Mouse (Mus musculus): ENCODE results near the gene Mtmr12. TPM values are rescaled to one million over a fixed set of nuclear protein-coding genes. Genes with fewer than 3 reads are reported as not detected.
"Not testable (repeated sequence)": the region's sequence is repeated elsewhere in the genome, so short reads cannot be mapped to it uniquely, and the experiment has no call there.

Mtmr12 gene
- polyA plus RNA-seq, 2 experiments from 2014 or later = 20.1 to 22.6 TPM

DNA sequence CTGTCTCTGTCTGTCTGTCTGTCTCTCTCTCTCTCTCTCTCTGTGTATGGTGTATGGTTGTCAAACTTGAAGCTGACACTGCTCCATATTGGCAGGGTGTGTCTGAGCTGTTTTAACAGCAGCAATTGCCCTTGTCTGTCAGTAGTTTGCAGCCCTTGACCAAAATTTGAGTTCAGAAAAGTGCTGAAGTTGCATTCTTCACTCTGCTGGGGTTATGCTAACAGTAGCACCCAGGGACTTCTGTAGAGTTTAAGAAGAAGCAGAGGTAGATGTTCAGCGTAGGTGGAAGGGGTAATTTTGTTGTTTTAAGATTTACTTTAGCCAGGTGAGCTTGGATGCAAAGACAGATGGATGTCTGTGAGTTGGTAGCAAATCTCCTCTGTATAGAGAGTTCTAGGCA is 7.4 kb downstream of the Mtmr12 start:
- no peak for ATAC-seq

DNA sequence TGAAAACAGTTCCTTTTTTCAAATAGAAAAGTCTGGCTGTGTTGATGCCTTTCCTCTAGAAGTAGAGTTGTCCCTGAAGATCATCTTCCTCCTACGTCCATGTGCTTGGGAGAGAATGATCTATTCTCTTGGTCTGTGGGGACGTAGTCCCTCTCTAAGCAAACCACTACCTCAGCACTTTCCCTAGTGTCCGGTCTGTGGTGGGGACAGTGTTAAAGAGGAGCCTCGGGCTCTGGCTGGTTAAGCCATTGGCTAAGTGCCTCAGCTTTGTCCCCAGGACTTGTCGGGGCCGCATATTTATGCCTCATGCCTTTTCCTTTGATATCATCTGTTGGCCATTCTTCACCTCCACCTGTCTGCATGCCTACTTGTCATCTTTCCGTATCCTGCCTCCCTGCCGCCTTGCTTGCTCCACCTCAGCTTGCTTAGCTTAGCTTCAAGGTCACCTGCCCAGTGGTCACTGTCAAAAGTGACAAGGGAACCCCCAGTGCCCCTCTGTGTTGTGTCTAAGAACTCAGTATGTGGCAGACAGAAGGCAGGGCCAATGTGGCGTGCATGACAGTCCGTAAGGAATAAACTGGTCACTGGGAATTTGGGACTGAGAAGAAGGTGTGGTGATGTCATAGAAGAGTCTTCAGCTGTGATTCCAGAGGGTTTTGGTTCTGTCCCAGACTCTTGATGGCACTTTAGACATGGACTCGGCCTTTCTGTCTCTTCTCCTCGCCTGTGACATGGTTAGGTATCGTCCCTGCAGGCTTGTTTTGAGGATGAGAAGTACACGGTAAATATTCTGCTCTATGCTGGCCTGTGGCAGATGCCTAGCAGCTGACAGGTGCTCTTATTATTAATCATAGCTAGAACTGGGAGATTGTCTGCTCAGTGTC is 9.9 kb downstream of the Mtmr12 start:
- ATAC-seq = no peak

DNA sequence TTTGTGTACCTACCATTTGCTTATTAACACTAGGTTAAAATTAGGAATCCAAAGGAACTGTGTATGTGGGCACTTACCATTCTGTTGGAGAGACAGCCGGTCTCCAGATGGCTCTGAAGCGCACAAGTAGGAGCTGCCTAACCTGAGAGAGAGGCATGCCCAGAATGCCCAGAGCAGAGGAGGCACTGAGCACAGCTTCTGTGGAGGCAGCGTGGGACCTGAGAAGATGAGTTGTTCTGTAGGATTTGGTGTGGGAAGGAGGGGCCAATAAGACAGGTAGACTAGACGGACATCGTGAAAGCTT is 10.5 kb downstream of the Mtmr12 start:
- ATAC-seq = no peak

DNA sequence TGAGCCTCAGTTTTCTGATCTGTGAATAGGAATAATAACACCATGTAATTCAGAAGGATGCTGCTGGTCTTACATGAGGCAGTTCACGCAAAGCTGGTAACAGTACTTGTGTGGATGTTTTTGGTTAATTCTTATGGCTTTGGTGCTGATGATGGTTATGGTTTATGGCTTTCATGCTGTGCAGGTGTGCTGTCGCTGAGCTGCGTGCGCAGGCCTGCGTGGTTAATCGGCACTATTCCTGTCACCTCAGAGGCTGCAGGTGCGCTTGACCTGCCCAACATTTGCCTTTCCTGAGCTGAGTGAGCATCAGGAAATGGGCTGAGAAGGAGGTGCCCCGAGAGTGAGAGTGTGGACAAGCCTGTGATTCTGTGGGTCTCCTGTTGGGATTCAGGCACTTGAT is 11.3 kb downstream of the Mtmr12 start:
- ATAC-seq = no peak

DNA sequence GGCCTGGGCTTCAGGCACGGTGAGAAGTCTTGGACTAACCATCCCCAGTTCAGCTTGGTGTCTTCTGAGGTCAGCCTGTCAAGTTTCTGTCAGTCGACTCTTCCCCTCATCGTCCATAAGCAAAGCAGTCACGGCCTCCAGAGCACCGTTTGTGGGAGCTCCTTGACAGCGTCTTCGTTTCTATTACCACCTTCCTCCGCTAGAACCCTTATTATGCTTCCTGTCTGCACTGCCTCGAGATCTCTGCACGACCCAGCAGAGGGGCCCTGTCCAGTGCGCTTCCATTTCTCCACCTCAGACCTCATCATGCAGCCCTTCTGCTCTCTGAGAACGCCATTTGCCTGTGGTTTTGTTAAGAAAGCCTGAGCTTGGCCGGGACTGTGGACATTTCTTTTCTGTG is 12.0 kb downstream of the Mtmr12 start:
- peak; percentile 69 for ATAC-seq

DNA sequence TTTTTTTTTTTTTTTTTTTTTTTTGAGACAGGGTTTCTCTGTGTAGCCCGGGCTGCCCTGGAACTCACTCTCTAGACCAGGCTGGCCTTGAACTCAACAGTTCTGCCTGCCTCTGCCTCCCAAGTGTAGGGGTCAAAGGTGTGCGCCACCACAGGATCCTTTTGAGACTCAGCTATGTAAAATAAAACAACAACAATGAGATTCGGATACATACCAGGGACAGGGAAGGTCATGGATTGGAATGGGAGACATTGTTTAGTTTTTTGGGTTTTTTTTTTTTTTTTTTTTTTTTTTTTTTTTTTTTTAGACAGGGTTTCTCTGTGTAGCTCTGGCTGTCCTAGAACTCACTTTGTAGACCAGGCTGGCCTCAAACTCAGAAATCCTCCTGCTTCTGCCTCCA is 12.5 kb downstream of the Mtmr12 start:
- not testable (repeated sequence) for ATAC-seq

DNA sequence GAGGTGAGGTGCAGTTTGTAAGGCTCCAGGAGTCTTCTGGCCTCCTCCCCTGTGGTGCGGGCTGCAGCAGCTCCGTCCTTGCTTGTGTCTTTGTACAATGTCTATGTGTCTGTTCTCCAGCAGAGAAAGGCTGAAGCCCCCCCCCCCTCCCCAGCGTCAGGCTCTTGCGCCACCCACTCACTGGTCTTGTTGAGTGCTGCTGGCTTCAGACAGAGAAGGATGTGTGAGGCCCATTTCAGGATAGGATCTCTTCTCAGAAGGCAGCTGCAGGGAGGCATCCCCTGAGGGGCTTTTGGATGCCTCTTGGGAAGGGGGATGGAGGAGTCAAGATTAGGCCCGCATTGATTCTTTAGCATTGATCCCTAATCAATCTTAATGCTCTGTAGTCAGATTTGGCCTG is 13.0 kb downstream of the Mtmr12 start:
- peak; percentile 15 for ATAC-seq

DNA sequence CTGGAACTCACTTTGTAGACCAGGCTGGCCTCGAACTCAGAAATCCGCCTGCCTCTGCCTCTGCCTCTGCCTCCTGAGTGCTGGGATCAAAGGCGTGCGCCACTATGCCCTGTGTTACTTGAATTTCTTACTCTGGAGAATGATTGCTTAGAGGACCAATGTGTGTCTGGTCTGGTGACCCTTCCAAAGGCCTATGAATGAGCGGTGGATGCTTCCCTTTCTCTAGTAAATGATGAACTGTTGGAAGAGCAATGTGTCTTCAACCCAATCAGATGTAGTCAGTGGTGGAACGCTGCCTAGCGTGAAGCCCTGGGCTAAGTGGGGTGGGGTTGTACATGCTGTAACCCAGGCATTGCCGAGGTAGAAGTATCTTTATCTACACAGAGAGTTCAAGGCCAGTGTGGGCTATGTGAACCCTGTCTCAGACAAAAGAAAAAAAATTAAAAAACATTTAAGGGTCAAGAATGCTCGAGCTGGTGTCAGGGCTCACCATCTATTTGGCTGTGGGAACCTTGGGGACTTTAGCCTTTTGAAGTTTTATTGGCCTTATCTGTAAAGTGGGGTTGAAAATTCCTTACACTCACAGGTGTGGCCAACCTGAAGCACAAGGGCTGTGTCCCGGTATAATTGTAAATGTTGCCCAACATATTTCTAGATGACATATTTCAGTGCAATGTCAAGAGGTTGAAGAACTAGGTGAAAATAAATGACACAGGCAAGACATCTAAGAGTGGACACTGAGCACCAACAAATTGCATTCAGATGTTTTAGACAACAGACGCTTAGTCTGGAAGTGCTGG is 14.0 kb downstream of the Mtmr12 start:
- ATAC-seq = no peak

DNA sequence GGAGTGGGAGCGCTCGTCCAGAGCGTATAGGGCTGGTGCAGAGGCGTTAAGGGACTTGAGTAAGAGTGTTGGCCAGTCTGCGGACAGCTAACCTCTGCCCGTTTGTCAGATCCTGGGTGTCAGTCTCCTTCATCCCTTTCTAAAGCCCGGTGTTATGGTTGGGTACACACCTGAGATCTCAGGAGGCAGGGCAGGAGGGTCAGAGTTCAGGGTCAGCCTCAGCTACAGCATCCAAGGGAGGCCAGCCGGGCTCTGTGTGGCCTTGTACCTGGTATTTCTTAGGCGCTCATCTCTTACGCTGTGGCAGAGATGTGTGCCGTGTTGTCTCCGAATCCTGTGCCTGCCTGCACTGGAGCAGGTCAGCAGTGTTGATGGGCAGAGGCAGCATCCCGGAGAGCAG is 16.3 kb downstream of the Mtmr12 start:
- ATAC-seq = no peak

DNA sequence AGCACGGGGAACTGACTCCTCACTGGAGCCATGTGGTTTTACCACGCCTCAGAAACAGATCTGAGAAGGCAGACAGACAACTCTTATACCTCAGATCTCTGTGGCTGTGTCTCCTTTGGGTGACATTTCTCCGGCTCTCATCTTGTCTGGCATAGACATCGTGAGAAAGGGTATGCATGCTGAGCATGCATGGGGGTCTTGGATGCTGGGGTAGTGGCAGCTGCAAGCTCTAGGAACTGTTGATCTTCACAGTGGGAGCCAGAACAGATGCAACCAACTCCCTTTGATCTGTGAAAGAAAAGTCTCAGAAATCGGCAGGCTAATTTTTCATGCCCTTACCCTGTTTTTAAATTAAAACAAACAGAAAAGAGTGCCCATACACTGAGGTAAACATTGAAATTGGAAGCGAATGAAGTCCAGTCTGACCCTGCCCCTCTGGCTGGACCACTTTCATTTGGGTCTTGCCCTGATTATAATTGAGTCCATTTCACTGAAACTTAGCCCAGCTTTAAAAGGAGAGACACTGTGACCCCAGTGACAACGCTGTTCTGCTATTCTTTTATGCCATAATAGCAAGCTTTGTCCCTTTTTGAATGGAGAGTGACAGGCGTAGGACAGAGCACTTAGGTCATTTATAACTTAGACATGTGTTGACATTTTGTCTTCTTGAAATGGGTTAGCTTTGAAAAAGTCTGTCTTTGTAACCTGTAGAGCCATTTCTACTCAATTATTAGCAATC is 17.9 kb downstream of the Mtmr12 start:
- ATAC-seq = no peak

DNA sequence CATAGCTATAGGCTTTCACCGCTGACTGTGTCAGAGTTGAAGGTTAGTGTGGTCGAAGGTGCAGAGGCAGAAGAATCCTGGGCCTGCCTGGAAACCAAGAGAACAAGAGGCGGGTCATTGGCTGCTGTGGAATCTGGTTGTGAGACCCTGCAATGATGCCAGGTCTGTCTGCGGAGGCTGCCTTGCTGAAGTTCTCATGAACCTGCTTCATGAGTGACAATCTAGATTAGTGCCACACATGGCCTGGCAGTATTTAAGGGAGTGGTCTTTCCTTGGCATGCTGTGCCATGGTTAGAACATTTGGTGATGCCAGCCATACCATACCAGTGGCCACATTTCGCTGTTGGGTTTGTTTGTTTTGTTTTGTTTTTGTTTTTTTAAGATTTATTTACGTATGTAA is 18.6 kb downstream of the Mtmr12 start:
- ATAC-seq = no peak

DNA sequence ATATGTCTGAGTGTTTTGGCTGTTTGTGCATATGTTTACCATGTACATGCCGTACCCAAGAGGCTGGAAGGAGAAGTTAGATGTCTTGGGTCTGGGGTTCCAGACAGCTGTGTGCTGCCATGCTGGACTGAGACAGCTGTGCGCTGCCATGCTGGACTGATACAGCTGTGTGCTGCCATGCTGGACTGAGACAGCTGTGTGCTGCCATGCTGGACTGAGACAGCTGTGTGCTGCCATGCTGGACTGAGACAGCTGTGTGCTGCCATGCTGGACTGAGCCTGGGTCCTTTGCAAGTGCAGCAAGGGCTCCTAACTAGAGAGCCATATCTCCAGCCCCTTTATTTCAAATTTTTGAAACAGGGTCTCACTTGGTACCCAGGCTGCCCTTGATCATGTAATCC is 19.4 kb downstream of the Mtmr12 start:
- ATAC-seq = no peak

DNA sequence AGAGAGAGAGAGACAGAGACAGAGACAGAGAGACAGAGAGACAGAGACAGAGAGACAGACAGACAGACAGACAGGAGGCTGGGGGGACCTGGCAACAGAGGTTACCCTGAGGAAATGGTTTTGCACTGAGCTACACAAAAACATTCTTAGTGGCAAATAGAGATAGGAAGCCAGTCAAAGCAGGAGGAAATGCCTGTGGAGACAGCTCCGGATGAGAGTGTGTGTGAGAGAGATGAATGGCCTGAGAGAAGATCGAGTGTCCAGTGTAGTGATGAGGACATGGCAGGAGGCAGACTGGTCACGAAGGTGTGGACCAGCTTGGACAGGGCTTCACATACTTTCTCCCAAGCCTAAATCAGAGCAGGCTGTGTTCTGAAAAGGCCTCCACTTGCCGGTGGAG is 20.2 kb downstream of the Mtmr12 start:
- ATAC-seq = peak; percentile 31

DNA sequence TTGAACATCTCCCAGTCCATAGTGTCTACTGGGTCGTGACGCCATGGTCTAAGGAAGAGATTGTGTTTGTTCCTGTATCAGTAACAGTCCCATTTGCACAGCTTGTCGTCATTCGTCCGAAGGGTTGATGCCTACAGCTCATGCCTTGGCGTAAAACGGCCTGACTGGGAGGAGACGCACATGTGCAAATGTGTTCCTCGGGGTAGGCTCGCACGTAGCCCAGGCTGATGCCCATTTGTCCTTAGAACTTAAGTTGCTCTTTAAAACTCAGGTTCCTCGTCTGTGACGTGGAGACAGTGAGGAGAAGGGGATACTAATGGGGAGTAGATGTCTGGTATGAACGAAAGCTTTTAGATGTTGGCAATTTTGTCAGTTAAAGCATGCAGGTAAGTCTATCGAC is 22.1 kb downstream of the Mtmr12 start:
- ATAC-seq = no peak

DNA sequence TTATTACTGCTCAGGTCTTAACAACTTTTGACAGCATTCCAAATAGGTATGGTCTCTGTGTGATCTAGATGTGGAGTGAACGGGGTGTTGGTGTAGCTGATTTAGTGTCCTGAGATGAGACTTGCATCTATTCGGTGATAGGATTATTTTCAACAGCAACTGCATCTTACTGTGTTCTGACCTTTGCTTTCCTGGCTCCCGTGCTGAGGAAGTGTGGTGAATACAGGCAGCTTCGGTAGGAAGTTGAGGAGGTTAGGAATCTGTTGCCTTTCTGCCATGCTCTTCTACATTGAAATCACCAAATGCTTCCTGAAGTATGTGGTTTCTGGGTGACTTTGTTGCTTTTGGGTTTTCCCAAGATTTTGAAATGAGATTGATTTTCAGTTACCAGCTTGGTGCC is 22.5 kb downstream of the Mtmr12 start:
- no peak for ATAC-seq

DNA sequence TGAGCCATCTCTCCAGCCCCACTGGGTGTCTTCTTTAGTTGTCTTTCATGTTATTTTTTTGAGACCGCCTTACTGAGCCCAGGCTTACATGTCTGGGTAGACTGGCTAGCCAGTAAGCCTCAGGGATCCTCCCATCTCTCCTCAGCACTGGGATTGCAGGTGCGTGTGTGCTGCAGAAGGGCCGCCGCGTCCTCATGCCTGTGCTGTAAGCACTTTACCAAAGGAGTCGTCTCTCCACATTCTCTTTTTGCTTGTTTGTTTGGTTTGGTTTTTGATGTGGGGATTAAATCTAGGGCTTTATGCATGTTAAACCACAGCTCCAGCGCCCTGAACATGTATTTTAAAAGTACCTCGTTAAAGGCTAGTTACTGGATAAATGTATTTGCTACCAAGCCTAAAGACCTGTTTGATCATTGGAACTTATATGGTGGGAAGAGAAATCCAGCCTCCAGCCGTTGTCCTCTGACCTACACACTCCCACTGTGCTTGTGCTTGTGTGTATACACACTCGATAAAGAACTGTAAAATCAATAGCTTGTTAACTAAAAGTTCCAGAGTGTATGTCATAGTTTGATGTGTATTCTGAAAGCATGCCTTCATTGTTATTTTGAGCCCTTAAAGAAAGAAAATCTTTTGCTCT is 24.9 kb downstream of the Mtmr12 start:
- peak; percentile 40 for ATAC-seq

DNA sequence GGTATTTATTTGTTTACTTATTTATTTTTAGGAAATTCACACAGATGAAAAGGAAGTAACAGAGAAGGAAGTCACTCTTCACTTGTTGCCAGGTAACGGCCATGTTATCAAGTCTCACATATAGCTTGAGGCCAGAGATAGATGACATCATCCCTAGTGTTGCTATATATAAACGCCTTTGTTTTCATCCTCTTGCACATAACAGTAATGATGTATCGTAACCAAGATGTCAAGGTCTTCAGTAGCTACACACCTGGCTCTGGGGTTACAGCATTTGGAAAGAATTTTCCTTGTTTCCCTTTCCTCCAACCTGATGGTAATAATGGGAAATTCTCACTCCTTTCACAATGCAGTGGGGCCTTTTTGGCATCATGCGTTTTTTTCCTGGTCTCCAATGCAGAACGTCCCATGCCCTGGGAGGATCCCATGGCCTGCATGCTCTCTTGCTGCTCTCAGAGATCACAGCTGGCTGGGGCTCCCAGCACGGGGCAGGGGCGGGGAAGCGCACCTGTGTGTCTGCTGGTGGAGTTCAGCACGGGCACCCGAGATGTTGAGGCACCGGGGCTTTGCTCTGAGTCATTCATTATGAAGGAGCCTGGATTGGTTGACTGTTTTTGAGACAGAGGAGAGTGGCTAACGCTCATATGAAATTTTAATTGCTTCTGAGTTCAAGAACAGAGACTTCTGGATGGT is 25.6 kb downstream of the Mtmr12 start:
- ATAC-seq = peak; percentile 96

DNA sequence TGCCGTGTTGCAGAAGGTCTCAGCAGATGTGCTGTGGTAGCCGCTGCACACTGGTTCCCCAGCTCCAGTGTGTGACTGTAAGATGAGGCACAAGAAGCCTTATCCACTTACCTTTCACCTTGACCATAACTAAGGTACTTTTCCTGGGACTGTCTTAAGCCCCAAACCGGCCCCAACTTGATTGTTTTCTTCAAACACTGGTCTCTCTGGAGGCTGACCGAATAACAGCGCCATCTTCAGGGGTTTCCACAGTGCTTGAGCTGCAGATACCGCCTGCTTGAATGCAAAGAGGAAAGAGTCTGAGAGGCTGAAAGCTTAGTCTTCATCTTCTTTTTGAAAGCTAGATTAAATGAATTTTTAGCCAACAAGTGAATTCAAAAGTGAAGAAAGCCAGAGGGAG is 26.6 kb downstream of the Mtmr12 start:
- no peak for ATAC-seq

DNA sequence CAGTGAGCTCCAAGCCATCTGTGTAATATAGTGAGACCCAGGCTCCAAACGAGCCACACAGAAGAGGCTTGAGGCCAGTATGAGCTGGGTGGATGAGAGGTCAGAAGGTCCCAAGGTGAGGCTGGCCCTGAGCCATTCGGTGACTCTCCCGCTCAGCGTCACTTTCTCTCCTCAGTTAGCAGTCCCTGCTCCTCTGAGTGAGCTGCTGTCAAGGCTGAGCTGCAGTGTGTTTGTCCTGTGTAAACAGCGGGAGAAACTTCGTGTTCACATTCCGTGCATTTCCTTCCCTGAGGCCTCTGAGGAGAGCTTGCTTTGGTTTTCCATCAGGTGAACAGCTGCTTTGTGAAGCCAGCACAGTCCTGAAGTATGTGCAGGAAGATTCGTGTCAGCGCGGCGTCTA is 27.6 kb downstream of the Mtmr12 start:
- ATAC-seq = no peak

DNA sequence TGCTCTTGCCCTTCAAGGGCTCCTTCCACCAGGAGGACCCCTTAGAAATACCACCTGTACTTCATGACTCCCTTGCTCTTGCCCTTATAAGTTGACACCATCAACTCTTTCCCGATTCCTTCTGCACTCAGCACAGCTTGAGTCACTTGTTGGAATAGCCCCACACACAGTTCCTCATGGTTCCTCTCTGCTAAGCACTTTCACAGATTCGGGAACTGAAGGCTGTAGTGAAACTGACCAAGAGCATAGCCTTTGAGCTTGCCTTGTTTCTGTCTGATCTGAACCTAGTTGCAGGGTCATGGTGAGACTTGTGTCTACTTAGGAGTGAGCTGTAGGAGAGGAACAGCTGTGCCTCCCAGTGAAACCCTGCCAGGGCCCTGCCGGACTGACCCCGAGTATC is 28.2 kb downstream of the Mtmr12 start:
- no peak for ATAC-seq

DNA sequence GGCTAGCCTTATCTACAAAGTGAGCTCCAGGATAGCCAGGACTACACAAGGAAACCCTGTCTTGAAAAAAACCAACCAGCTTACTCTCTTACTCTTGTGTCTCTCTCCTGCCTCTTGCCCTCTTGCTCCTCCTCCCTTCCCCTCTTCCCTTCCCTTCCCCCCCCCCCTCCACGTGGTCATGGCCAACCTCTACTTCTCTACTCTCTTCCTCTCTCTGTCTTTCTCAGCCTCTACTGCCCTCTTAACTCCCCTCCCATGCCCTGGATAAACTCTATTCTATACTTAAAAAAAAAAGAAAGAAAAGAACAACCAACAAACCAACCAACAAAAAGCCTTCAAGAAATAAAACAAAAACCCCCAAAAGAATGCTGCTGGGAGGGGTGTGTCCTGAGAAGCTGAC is 30.7 kb downstream of the Mtmr12 start:
- no peak for ATAC-seq

DNA sequence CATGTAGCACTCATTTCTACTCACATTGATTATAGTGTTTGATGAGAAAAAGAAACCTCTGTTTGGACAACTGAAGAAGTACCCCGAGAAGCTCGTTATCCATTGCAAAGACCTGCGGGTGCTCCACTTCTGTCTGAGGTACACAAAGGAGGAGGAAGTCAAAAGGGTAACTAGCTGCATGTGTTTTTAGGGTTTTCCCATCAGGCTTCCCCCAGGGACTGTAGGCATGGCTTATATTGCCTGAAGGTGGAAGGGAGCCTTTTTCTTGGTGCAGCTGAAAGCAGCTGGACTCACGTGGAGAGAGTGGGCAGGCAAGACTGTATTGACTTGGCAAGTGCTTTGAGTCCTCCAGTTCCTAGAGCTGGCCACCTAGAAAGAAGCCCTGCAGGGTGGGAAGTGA is 31.2 kb downstream of the Mtmr12 start:
- no peak for ATAC-seq
